ENCODE assay signal across 33 mouse cellular contexts in the genomic region with DNA sequence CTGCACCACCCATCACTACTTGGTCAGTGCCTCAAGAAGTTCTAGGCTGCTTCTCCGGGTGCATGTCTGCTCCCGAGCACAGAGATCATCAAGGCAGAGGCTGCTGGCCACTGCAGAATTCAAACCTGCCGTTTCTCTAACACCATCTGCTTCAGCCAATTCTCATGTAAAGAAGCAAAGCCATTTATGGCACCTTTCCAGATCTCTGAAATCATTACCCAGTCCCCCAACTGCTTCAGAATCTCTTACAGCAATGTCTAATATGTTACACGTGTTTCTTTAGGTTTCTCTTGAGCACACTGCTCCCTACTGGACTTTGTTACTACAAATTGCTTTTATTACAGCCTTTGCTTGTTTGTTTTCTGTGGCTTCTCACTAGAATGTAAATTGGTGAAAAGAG. TPM values are rescaled to one million over a fixed set of nuclear protein-coding genes. Genes with fewer than 3 reads are reported as not detected.
DNase-seq lines count a peak whose midpoint lies in the region; ATAC-seq and TF ChIP-seq lines count a peak whose summit lies in the region.
"Had no signal": no experiment of that assay in that cellular context is flagged by ENCODE, and none has a peak within 500 bp of the region (broad histone marks: within the 10 kb centered on the region; RNA-seq: fewer than 3 reads in every experiment).

No protein-coding gene starts in this region.

- TF ChIP-seq EP300 in stomach, postnatal 0 days (optimal IDR thresholded peaks at IDR 0.05), result no peak

- no peaks in the 10 kb centered on the region for H3K4me1 ChIP-seq in embryonic facial prominence, embryonic 14.5 days (ENCODE audit: control insufficient read depth, insufficient read depth, low read length)
- H3K4me1 ChIP-seq in embryonic facial prominence, embryonic 10.5 days, result no peaks in the 10 kb centered on the region
- no peaks in the 10 kb centered on the region for H3K4me1 ChIP-seq in hindbrain, postnatal 0 days (ENCODE audit: insufficient read depth, low read length)
- H3K4me1 ChIP-seq in hindbrain, embryonic 12.5 days, result no peaks in the 10 kb centered on the region
- H3K4me1 ChIP-seq in lung, embryonic 14.5 days (ENCODE audit: insufficient read depth), result no peaks in the 10 kb centered on the region
- H3K4me1 ChIP-seq in stomach, postnatal 0 days (replicated peaks; ENCODE audit: control insufficient read depth, insufficient read depth), result no peaks in the 10 kb centered on the region
- H3K4me1 ChIP-seq: heart, embryonic 12.5 days; kidney, embryonic 15.5 days; limb, embryonic 12.5 days; neural tube, embryonic 12.5 days had no signal

- ATAC-seq in embryonic facial prominence, embryonic 14.5 days (ENCODE audit: low read depth), result no peak
- ATAC-seq in hindbrain, postnatal 0 days, result no peak
- ATAC-seq in hindbrain, embryonic 12.5 days (ENCODE audit: low FRiP score), result no peak
- no peak for ATAC-seq in lung, embryonic 14.5 days (ENCODE audit: insufficient read depth)
- no peak for ATAC-seq in stomach, postnatal 0 days (ENCODE audit: low FRiP score, low TSS enrichment)
- ATAC-seq: inflammation-experienced regulatory T-cells, adult 6 months; lung, postnatal 0 days; midbrain, embryonic 16.5 days had no signal

- H3K4me2 ChIP-seq in embryonic facial prominence, embryonic 14.5 days (ENCODE audit: low read depth, low read length), result no peak overlapping the region
- H3K4me2 ChIP-seq in hindbrain, postnatal 0 days (ENCODE audit: low read depth, low read length), result no peak overlapping the region
- H3K4me2 ChIP-seq in hindbrain, embryonic 12.5 days (replicated peaks), result no peak overlapping the region
- H3K4me2 ChIP-seq in lung, embryonic 14.5 days, result no peak overlapping the region
- H3K4me2 ChIP-seq in stomach, postnatal 0 days (replicated peaks; ENCODE audit: low read depth), result no peak overlapping the region
- H3K4me2 ChIP-seq: heart, embryonic 12.5 days; hindbrain, embryonic 14.5 days; kidney, embryonic 15.5 days; limb, embryonic 12.5 days; liver, embryonic 11.5 days; neural tube, embryonic 12.5 days had no signal

- peaks cover 14% of the 10 kb centered on the region; the same call in 1 of the 2 replicates for H3K27me3 ChIP-seq in embryonic facial prominence, embryonic 14.5 days (replicated peaks; ENCODE audit: control insufficient read depth, insufficient read depth, low read length)
- H3K27me3 ChIP-seq in embryonic facial prominence, embryonic 10.5 days (replicated peaks; ENCODE audit: low read depth, poor library complexity, severe bottlenecking), result peaks cover 67% of the 10 kb centered on the region
- H3K27me3 ChIP-seq in hindbrain, postnatal 0 days (ENCODE audit: insufficient read depth, low read length), result no peaks in the 10 kb centered on the region
- H3K27me3 ChIP-seq in hindbrain, embryonic 12.5 days, result peaks cover 15% of the 10 kb centered on the region; the same call in 1 of the 2 replicates
- H3K27me3 ChIP-seq in lung, embryonic 14.5 days (ENCODE audit: insufficient read depth, low read length), result no peaks in the 10 kb centered on the region
- H3K27me3 ChIP-seq in stomach, postnatal 0 days (ENCODE audit: control insufficient read depth, insufficient read depth, low read length), result no peaks in the 10 kb centered on the region
- H3K27me3 ChIP-seq: heart, embryonic 12.5 days; neural tube, embryonic 12.5 days had no signal

- TF ChIP-seq CTCF in hindbrain, postnatal 0 days (IDR thresholded peaks at IDR 0.05; ENCODE audit: low read depth), result no peak
- no peak for TF ChIP-seq CTCF in lung, embryonic 14.5 days (IDR thresholded peaks at IDR 0.05; ENCODE audit: low read depth)
- TF ChIP-seq CTCF in stomach, postnatal 0 days (IDR thresholded peaks at IDR 0.05; ENCODE audit: low read depth), result peak; percentile 11; the same call in 1 of the 2 replicates

- no peaks in the 10 kb centered on the region for H3K9me3 ChIP-seq in embryonic facial prominence, embryonic 14.5 days (ENCODE audit: control insufficient read depth, low read length)
- H3K9me3 ChIP-seq in embryonic facial prominence, embryonic 10.5 days, result no peaks in the 10 kb centered on the region
- no peaks in the 10 kb centered on the region for H3K9me3 ChIP-seq in hindbrain, postnatal 0 days (ENCODE audit: low read length)
- no peaks in the 10 kb centered on the region for H3K9me3 ChIP-seq in hindbrain, embryonic 12.5 days (replicated peaks)
- no peaks in the 10 kb centered on the region for H3K9me3 ChIP-seq in lung, embryonic 14.5 days (ENCODE audit: low read depth, low read length)
- H3K9me3 ChIP-seq in stomach, postnatal 0 days (ENCODE audit: control insufficient read depth, low read length), result no peaks in the 10 kb centered on the region
- H3K9me3 ChIP-seq: G1E; heart, embryonic 12.5 days; kidney, embryonic 15.5 days; limb, embryonic 12.5 days; neural tube, embryonic 12.5 days had no signal

- no peaks in the 10 kb centered on the region for H3K36me3 ChIP-seq in embryonic facial prominence, embryonic 14.5 days (ENCODE audit: control insufficient read depth, insufficient read depth, low read length)
- H3K36me3 ChIP-seq in embryonic facial prominence, embryonic 10.5 days (replicated peaks), result no peaks in the 10 kb centered on the region
- H3K36me3 ChIP-seq in hindbrain, postnatal 0 days (ENCODE audit: insufficient read depth, low read length), result no peaks in the 10 kb centered on the region
- no peaks in the 10 kb centered on the region for H3K36me3 ChIP-seq in hindbrain, embryonic 12.5 days
- H3K36me3 ChIP-seq in lung, embryonic 14.5 days (ENCODE audit: insufficient read depth), result no peaks in the 10 kb centered on the region
- H3K36me3 ChIP-seq in stomach, postnatal 0 days (ENCODE audit: control insufficient read depth, insufficient read depth, low read length), result no peaks in the 10 kb centered on the region
- H3K36me3 ChIP-seq: G1E; heart, embryonic 12.5 days; kidney, embryonic 15.5 days; limb, embryonic 12.5 days; neural tube, embryonic 12.5 days had no signal

- peak; percentile 24 for DNase-seq in embryonic facial prominence, embryonic 14.5 days (ENCODE audit: low spot score)
- DNase-seq in embryonic facial prominence, embryonic 10.5 days (ENCODE audit: low spot score), result no peak
- DNase-seq in hindbrain, postnatal 0 days (ENCODE audit: low spot score), result peak; percentile 18
- DNase-seq in lung, embryonic 14.5 days, result peak; percentile 39
- DNase-seq in lung, adult 18-20 months, result no peak
- no peak for DNase-seq in stomach, postnatal 0 days (ENCODE audit: low spot score)
- DNase-seq: adrenal gland, adult 8-10 months; cerebellum, adult 11-12 months; gastrocnemius, adult 2 months; gastrocnemius, postnatal 36 days; heart, adult 2 months; heart, postnatal 4 days; kidney, adult 11 months; layer of hippocampus, adult 9-11 months; right cerebral cortex, postnatal 4 days; thymus, adult 2 months; thymus, postnatal 36 days had no signal

- H3K4me3 ChIP-seq in embryonic facial prominence, embryonic 14.5 days (ENCODE audit: low read depth, low read length), result no peak overlapping the region
- no peak overlapping the region for H3K4me3 ChIP-seq in embryonic facial prominence, embryonic 10.5 days
- no peak overlapping the region for H3K4me3 ChIP-seq in hindbrain, postnatal 0 days (ENCODE audit: low read length)
- H3K4me3 ChIP-seq in hindbrain, embryonic 12.5 days, result no peak overlapping the region
- H3K4me3 ChIP-seq in lung, embryonic 14.5 days (ENCODE audit: low read depth, low read length), result no peak overlapping the region
- no peak overlapping the region for H3K4me3 ChIP-seq in stomach, postnatal 0 days (ENCODE audit: low read depth, low read length)
- H3K4me3 ChIP-seq: gastrocnemius, adult 2 months; heart, adult 2 months; heart, embryonic 12.5 days; kidney, embryonic 15.5 days; limb, embryonic 12.5 days; myocyte; neural tube, embryonic 12.5 days had no signal

- H3K27ac ChIP-seq in embryonic facial prominence, embryonic 14.5 days (replicated peaks; ENCODE audit: low read depth, low read length), result no peak overlapping the region
- no peak overlapping the region for H3K27ac ChIP-seq in embryonic facial prominence, embryonic 10.5 days (replicated peaks)
- H3K27ac ChIP-seq in hindbrain, postnatal 0 days, result no peak overlapping the region
- no peak overlapping the region for H3K27ac ChIP-seq in hindbrain, embryonic 12.5 days
- no peak overlapping the region for H3K27ac ChIP-seq in lung, embryonic 14.5 days (ENCODE audit: low read depth)
- no peak overlapping the region for H3K27ac ChIP-seq in stomach, postnatal 0 days (replicated peaks)
- H3K27ac ChIP-seq: gastrocnemius, adult 2 months; heart, adult 2 months; hindbrain, embryonic 14.5 days; kidney, embryonic 15.5 days; limb, embryonic 12.5 days; macrophage; neural tube, embryonic 12.5 days had no signal

- WGBS in embryonic facial prominence, embryonic 14.5 days, result 38% methylated on average over 4 of the region's 4 CpGs
- 70% methylated on average over 4 of the region's 4 CpGs for WGBS in embryonic facial prominence, embryonic 10.5 days
- 34% methylated on average over 4 of the region's 4 CpGs for WGBS in hindbrain, postnatal 0 days
- WGBS in hindbrain, embryonic 12.5 days, result 72% methylated on average over 4 of the region's 4 CpGs
- WGBS in lung, embryonic 14.5 days, result 54% methylated on average over 4 of the region's 4 CpGs
- WGBS in stomach, postnatal 0 days, result 59% methylated on average over 4 of the region's 4 CpGs

- no peak overlapping the region for H3K9ac ChIP-seq in embryonic facial prominence, embryonic 14.5 days (ENCODE audit: low read depth, low read length)
- H3K9ac ChIP-seq in hindbrain, postnatal 0 days (replicated peaks; ENCODE audit: low read length), result no peak overlapping the region
- H3K9ac ChIP-seq in hindbrain, embryonic 12.5 days, result no peak overlapping the region
- no peak overlapping the region for H3K9ac ChIP-seq in lung, embryonic 14.5 days
- H3K9ac ChIP-seq in stomach, postnatal 0 days (ENCODE audit: low read length), result no peak overlapping the region
- H3K9ac ChIP-seq: heart, embryonic 12.5 days; hindbrain, embryonic 14.5 days; kidney, embryonic 15.5 days; limb, embryonic 12.5 days; neural tube, embryonic 12.5 days had no signal

RNA-seq across cellular contexts. Expression of gene Tmem28, which starts 40.5 kb away (rescaled TPM):
- polyA plus RNA-seq in embryonic facial prominence, embryonic 14.5 days (2014; fragmentation: Nextera tagmentation; extraction: Ambion mirVana), result 0.58 and 0.77 TPM in 2 replicates
- 0.22 and 0.23 TPM in 2 replicates for polyA plus RNA-seq in embryonic facial prominence, embryonic 10.5 days (2016; fragmentation: Nextera tagmentation; extraction: Ambion mirVana)
- 10.4 and 12.4 TPM in 2 replicates for total RNA-seq in hindbrain, postnatal 0 days (2014; rRNA removed)
- polyA plus RNA-seq in hindbrain, postnatal 0 days (2015; fragmentation: Nextera tagmentation; extraction: Ambion mirVana), result 1.1 and 1.2 TPM in 2 replicates
- 0.65 and 1.0 TPM in 2 replicates for polyA plus RNA-seq in hindbrain, embryonic 12.5 days (2016; fragmentation: Nextera tagmentation; extraction: Ambion mirVana)
- 0.04 TPM in 1 of 2 replicates, not detected in the other for polyA plus RNA-seq in lung, embryonic 14.5 days (2014; fragmentation: Nextera tagmentation; extraction: Ambion mirVana)
- polyA plus RNA-seq in stomach, postnatal 0 days (2015; fragmentation: Nextera tagmentation; extraction: Ambion mirVana), result 0.06 and 0.08 TPM in 2 replicates
- total RNA-seq: heart, adult 2 months; heart, postnatal 4 days; megakaryocyte-erythroid progenitor cell, adult 5-6 weeks had no signal
- polyA plus RNA-seq: G1E; heart, embryonic 12.5 days; heart, postnatal 0 days; inflammation-experienced regulatory T-cells, adult 6 months; liver, embryonic 16.5 days; macrophage; myocyte had no signal

Comparison
In these comparisons a context has a peak if more than half of its experiments do, and no peak if none do; other contexts are left out.
1. DNase-seq: peak in embryonic facial prominence, embryonic 14.5 days (single experiment), hindbrain, postnatal 0 days (single experiment) and lung, embryonic 14.5 days (single experiment); none in embryonic facial prominence, embryonic 10.5 days (single experiment), lung, adult 18-20 months (0 of 2) and stomach, postnatal 0 days (single experiment).